Mouse (Mus musculus): Measurements from ENCODE around the gene Cngb1. TPM values are rescaled to one million over a fixed set of nuclear protein-coding genes. Genes with fewer than 3 reads are reported as not detected.

The Cngb1 gene
- polyA plus RNA-seq, 1 experiment from 2014 or later, result 0.28 TPM

DNA sequence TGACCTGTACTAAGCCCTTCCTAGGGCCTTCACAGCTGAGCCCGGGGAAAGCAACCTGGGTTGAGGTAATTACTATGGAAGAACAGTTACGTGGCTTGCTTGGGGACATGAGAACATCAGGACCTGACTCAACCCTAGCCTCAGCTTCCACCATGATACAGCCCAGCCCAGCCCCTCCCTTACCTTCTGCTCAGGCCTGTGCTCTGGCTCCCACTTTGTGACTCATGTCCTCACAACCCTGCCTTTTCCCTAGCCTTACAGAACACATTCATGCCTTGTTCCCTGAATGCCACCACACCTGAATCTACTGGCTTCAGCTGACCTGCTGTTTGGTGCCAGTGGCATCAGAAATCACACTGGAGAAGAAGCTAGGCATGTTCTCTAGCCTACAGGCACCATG, 42.0 kb upstream of the Cngb1 start:
- H3K4me2 ChIP-seq, result no peak overlapping the region
- peaks cover 6% of the 10 kb centered on the region; the same call in 1 of the 2 replicates for H3K4me1 ChIP-seq (ENCODE audit: insufficient read depth)
- WGBS, result 91% methylated on average over 2 of the region's 2 CpGs
- peaks cover 5% of the 10 kb centered on the region; the same call in 1 of the 2 replicates for H3K27me3 ChIP-seq (ENCODE audit: insufficient read depth, low read length)
- DNase-seq (no peak), ATAC-seq (ENCODE audit: insufficient read depth) (no peak)
- no peak overlapping the region for H3K9ac ChIP-seq
- no peaks in the 10 kb centered on the region for H3K9me3 ChIP-seq (ENCODE audit: low read depth, low read length)
- no peak for TF ChIP-seq CTCF (IDR thresholded peaks at IDR 0.05; ENCODE audit: low read depth)
- no peak overlapping the region for H3K4me3 ChIP-seq (ENCODE audit: low read depth, low read length)
- peaks cover 13% of the 10 kb centered on the region for H3K36me3 ChIP-seq (ENCODE audit: insufficient read depth)
- no peak overlapping the region for H3K27ac ChIP-seq (ENCODE audit: low read depth)

DNA sequence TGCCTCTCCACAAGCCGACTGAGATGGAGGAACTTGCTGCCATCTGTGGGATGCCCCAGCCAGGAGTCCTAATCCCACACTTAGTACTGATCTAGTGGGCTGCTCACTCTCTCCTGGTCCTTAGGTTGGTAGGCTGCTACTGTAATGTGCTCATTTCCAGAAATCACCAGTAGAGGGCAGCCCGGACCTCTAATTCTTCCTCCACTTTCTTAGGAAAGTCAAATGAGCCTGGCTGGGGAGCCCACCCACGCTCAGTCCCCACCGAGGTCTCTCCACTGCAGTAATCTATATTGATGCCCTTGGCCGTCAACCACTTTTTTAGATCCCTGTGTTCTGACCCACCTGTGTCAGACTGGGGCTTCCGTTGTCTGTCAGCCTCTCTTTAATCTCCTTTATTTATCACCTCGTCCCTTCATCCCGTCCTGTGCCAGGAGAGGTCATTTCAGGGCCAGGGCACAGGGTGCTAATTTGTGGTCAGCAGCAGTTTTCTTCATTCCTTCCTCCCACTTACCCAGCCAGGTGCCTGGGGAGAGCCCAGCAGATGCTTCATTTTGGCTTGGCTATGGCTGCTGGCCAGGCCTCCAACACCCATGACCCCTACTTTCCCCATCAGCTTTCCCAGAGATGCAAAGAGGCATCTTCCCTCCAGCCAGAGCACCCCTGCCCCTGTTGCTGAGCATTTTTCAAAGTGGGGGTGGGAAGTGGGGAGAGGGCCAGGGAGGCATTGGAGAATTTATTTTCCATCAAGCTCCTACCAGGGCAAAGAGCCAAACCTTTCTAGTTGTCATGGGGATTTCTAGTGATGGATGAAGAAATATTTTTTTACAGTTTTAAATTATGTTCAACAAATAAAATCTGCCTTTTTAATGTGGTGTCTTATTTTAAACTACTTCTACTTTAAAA, 40.5 kb upstream of the Cngb1 start:
- WGBS, result 14% methylated on average over 8 of the region's 8 CpGs
- Histone ChIP-seq H3K36me3 (ENCODE audit: insufficient read depth) (peaks cover 24% of the 10 kb centered on the region), H3K9me3 (ENCODE audit: low read depth, low read length) (no peaks in the 10 kb centered on the region), H3K4me3 (ENCODE audit: low read depth, low read length) (no peak overlapping the region), H3K9ac (no peak overlapping the region), H3K4me2 (no peak overlapping the region), H3K4me1 (ENCODE audit: insufficient read depth) (peaks cover 5% of the 10 kb centered on the region; the same call in 1 of the 2 replicates), H3K27me3 (ENCODE audit: insufficient read depth, low read length) (peaks cover 5% of the 10 kb centered on the region; the same call in 1 of the 2 replicates), H3K27ac (ENCODE audit: low read depth) (no peak overlapping the region)
- TF ChIP-seq CTCF (IDR thresholded peaks at IDR 0.05; ENCODE audit: low read depth), result peak; percentile 81
- ATAC-seq (ENCODE audit: insufficient read depth) (peak; percentile 58), DNase-seq (peak; percentile 95)

DNA sequence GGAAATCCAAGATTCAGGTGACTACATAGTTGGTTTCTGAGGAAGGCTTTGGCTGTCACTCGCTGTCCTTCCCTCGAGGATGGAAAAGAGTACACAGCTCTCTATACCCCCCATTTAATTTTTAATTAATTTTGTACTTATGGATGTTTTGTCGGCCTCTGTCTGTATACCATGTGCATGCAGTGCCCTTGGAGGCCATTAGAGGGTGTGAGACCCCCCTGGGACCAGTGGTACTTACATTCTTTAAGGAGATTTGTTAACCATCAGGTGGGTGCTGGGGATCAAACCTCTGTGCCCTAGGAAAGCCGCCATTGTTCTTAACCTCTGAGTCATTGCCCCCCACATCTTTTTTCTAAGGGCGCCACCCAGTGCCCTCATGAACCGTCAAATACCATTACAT, 38.3 kb upstream of the Cngb1 start:
- Histone ChIP-seq H3K36me3 (ENCODE audit: insufficient read depth) (peaks cover 35% of the 10 kb centered on the region), H3K27ac (ENCODE audit: low read depth) (no peak overlapping the region), H3K9ac (no peak overlapping the region), H3K4me3 (ENCODE audit: low read depth, low read length) (no peak overlapping the region), H3K4me2 (no peak overlapping the region), H3K4me1 (ENCODE audit: insufficient read depth) (no peaks in the 10 kb centered on the region), H3K9me3 (ENCODE audit: low read depth, low read length) (no peaks in the 10 kb centered on the region), H3K27me3 (ENCODE audit: insufficient read depth, low read length) (no peaks in the 10 kb centered on the region)
- TF ChIP-seq CTCF (IDR thresholded peaks at IDR 0.05; ENCODE audit: low read depth), result peak; percentile 40
- no peak for DNase-seq
- no peak for ATAC-seq (ENCODE audit: insufficient read depth)
- 71% methylated on average over 6 of the region's 6 CpGs for WGBS

DNA sequence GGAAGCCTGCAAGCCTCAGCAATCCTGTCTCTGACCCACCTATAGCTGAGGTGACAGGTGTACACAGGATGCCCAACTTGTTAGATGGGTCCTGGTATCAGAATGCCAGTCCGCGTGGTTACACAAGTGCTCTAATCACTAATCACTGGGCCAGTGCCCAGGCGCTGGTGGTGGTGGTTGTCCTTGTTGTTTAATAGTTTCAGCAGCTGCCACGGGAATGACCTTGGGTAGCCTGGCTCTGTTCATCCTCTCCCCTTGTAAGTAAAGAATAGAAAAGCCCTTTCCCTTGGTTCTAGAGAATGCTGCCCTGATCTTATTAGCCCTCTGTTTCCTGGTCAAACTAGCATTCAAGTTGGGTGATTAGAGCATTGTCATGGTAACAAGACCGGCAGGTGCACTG, 35.3 kb upstream of the Cngb1 start:
- Histone ChIP-seq H3K36me3 (ENCODE audit: insufficient read depth) (peaks cover 48% of the 10 kb centered on the region), H3K27ac (ENCODE audit: low read depth) (no peak overlapping the region), H3K4me3 (ENCODE audit: low read depth, low read length) (no peak overlapping the region), H3K27me3 (ENCODE audit: insufficient read depth, low read length) (no peaks in the 10 kb centered on the region), H3K9ac (no peak overlapping the region), H3K4me1 (ENCODE audit: insufficient read depth) (no peaks in the 10 kb centered on the region), H3K9me3 (ENCODE audit: low read depth, low read length) (no peaks in the 10 kb centered on the region), H3K4me2 (no peak overlapping the region)
- DNase-seq (no peak), ATAC-seq (ENCODE audit: insufficient read depth) (no peak)
- WGBS, result 63% methylated on average over 5 of the region's 5 CpGs
- no peak for TF ChIP-seq CTCF (IDR thresholded peaks at IDR 0.05; ENCODE audit: low read depth)

DNA sequence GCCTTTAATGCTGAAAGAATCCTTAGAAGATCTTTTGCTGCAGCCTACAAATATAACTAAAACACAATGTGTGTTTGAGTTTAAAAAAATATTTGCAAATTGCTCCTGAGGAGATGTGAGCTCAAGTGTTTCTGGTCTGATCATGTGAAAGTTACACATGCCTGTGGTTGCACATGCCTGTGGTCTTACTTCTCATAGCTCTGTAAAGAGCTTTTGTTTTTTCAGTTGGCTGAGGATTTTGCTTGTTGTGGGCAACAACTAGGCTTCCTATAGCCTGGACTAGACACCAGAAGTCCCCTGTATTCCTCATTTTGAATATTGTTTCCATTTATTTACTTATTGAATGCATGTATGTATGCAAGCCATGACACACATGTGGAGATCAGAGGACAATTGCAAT, 30.0 kb upstream of the Cngb1 start:
- H3K9me3 ChIP-seq (ENCODE audit: low read depth, low read length), result no peaks in the 10 kb centered on the region
- H3K36me3 ChIP-seq (ENCODE audit: insufficient read depth), result peaks cover 25% of the 10 kb centered on the region
- TF ChIP-seq CTCF (IDR thresholded peaks at IDR 0.05; ENCODE audit: low read depth), result no peak
- H3K4me3 ChIP-seq (ENCODE audit: low read depth, low read length), result no peak overlapping the region
- ATAC-seq (ENCODE audit: insufficient read depth), result no peak
- H3K9ac ChIP-seq, result no peak overlapping the region
- no peak for DNase-seq
- no peak overlapping the region for H3K4me2 ChIP-seq
- no peak overlapping the region for H3K27ac ChIP-seq (ENCODE audit: low read depth)
- H3K27me3 ChIP-seq (ENCODE audit: insufficient read depth, low read length), result no peaks in the 10 kb centered on the region
- H3K4me1 ChIP-seq (ENCODE audit: insufficient read depth), result no peaks in the 10 kb centered on the region

DNA sequence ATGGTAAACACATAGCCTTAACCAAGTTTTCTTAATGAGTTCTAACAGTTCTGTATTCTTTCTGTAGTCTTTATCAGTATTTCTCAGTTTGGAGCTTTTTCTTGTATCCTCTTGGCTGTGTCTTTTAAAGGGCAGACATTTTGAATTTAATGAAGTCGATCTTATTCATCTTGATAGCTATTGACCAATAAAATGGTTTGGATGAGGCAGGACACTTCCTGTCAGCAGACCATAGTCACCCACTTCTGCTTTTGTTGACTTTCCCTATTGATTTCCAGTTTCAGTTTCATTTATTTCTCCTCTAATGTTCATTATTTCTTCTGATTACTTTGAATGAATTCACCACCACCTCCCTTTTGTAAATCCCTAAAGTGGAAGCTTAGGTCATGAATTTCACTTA, 29.3 kb upstream of the Cngb1 start:
- 87% methylated on average over 1 of the region's 1 CpGs for WGBS
- peaks cover 19% of the 10 kb centered on the region for H3K36me3 ChIP-seq (ENCODE audit: insufficient read depth)
- ATAC-seq (ENCODE audit: insufficient read depth), result no peak
- no peaks in the 10 kb centered on the region for H3K27me3 ChIP-seq (ENCODE audit: insufficient read depth, low read length)
- no peak overlapping the region for H3K9ac ChIP-seq
- no peaks in the 10 kb centered on the region for H3K9me3 ChIP-seq (ENCODE audit: low read depth, low read length)
- H3K4me3 ChIP-seq (ENCODE audit: low read depth, low read length), result no peak overlapping the region
- no peak for DNase-seq
- H3K27ac ChIP-seq (ENCODE audit: low read depth), result no peak overlapping the region
- H3K4me1 ChIP-seq (ENCODE audit: insufficient read depth), result peaks cover 1% of the 10 kb centered on the region
- no peak overlapping the region for H3K4me2 ChIP-seq
- no peak for TF ChIP-seq CTCF (IDR thresholded peaks at IDR 0.05; ENCODE audit: low read depth)

DNA sequence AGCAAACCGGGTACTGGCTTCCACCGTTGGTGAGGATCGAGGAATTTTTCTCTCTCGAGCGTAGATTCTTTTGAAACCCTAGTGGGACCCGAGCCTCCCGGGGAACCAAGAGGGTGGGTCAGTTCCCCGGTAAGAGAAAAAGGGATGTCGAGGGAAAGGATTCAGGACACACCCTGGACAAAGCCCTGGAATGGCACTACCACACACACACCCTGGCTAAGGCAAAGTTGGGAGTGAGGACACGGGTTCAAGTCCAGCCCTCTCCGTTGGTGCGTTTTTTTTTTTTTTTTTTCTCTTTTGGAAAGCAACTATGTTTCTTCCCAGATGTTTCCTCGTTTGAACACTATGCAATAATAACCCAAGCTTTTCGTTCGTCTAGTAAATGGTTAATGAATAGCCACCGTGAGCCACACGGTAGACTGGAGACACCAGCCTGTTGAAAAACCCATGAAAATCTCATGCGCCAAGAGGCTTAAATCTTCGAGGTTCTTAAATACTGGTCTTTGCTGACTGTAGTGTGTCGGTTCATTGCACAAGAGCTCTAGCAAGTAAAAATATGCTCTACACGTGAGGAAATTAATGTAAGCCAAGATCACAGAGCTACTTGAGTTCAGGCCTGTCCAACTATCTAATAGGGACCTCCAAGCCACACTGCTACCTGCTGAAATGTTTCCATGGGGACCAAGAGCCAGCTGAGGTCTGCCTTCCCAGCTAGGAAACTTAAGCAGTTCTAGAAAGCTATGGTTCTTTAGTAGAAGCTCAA, 26.2 kb upstream of the Cngb1 start:
- peaks cover 21% of the 10 kb centered on the region for H3K36me3 ChIP-seq (ENCODE audit: insufficient read depth)
- WGBS, result 17% methylated on average over 21 of the region's 21 CpGs
- H3K9me3 ChIP-seq (ENCODE audit: low read depth, low read length), result no peaks in the 10 kb centered on the region
- no peak for TF ChIP-seq CTCF (IDR thresholded peaks at IDR 0.05; ENCODE audit: low read depth)
- DNase-seq (peak; percentile 27), ATAC-seq (ENCODE audit: insufficient read depth) (peak; percentile 22)
- peak overlapping the region; percentile 98 for H3K27ac ChIP-seq (ENCODE audit: low read depth)
- peak overlapping the region; percentile 87 for H3K4me2 ChIP-seq
- no peaks in the 10 kb centered on the region for H3K27me3 ChIP-seq (ENCODE audit: insufficient read depth, low read length)
- peak overlapping the region; percentile 87 for H3K9ac ChIP-seq
- H3K4me3 ChIP-seq (ENCODE audit: low read depth, low read length), result peak overlapping the region; percentile 84
- H3K4me1 ChIP-seq (ENCODE audit: insufficient read depth), result peaks cover 10% of the 10 kb centered on the region

All from lung, embryonic 14.5 days (tissue).